Mouse (Mus musculus) B cell, adult 67 days (primary cell): ENCODE results near the gene Bnip1. TPM values are rescaled to one million over a fixed set of nuclear protein-coding genes. Genes with fewer than 3 reads are reported as not detected.

ENCODE experiments used
- total RNA-seq, 2 experiments: library from RNA; stranded (reverse); gene quantifications; 4 replicates each; pipeline ENCODE4 v1.2.4; 2023

Gene Bnip1
- total RNA-seq, result 10 to 100 TPM; 49.2 to 56.2 TPM

DNA sequence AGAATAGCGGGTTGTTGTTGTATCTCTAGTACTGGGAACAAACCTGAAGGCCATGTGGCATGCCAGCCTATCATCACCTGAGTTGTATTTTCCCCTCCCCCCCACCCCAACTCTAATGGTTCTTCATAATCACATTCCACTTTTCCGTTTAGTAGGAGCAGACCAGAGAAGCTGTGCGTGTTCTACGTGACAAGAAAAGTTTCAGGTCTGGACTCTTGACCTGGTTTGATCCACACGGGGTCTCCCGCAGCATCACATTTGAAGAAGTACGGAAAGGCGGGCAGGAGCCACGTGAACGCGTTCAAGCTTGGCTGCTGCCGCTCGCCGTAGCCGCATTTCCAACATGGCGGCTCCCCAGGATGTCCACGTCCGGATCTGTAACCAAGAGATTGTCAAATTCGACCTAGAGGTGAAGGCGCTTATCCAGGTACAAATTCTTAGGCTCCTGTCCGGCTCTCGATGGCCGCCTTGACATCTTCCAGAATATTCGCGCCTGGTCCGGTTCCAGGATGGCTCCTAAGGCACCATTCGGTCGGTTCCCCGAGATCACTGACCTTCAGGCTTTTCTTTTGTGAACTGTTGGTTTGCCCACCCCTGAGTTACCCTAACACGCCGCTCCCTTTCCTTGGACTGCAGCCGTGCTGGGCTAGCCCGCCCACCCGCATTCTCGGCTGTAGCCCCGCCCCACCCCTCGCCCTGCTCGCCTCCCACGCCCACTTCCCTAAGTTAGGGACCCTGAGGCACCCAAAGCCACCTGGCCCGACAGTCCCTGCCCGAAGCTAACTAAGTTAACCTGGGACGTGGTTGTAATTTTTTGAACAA lies at the start of gene Bnip1:
TSS of gene Bnip1 (plus strand) at position 317 of the 822 bp plus-strand sequence.

Other genes with a start within 250 kb of the Bnip1 start
- 10 to 100 TPM; 40.2 to 44.1 TPM for gene Ergic1, start 219.6 kb upstream of the Bnip1 start, total RNA-seq
- gene Dusp1, start 218.9 kb upstream of the Bnip1 start, total RNA-seq, result 100 to 1,000 TPM; 319 to 555 TPM
- gene Atp6v0e, start 117.8 kb upstream of the Bnip1 start, total RNA-seq, result 100 to 1,000 TPM; 107 to 139 TPM
- 100 to 1,000 TPM; 102 to 116 TPM for gene Crebrf, start 65.4 kb upstream of the Bnip1 start, total RNA-seq
- gene Nkx2-5, start 63.9 kb downstream of the Bnip1 start, total RNA-seq, result not detected
- 10 to 100 TPM in 1 of 2 experiments, 1 to 10 TPM in 1; 5.7 to 11.6 TPM for gene Kifc5b, start 136.0 kb downstream of the Bnip1 start, total RNA-seq
- gene Phf1, start 152.0 kb downstream of the Bnip1 start, total RNA-seq, result 100 to 1,000 TPM; 123 to 132 TPM
- gene Cuta, start 158.5 kb downstream of the Bnip1 start, total RNA-seq, result 10 to 100 TPM; 76.1 to 80.4 TPM
- gene Syngap1, start 160.2 kb downstream of the Bnip1 start, total RNA-seq, result 1 to 10 TPM; 2.3 to 3.2 TPM
- 10 to 100 TPM; 23.5 to 24.4 TPM for gene Zbtb9, start 192.1 kb downstream of the Bnip1 start, total RNA-seq
- 10 to 100 TPM; 40.2 to 42.1 TPM for gene Bak1, start 247.9 kb downstream of the Bnip1 start, total RNA-seq